Comparison of ENCODE assay signal across 8 mouse cellular contexts in the genomic region with DNA sequence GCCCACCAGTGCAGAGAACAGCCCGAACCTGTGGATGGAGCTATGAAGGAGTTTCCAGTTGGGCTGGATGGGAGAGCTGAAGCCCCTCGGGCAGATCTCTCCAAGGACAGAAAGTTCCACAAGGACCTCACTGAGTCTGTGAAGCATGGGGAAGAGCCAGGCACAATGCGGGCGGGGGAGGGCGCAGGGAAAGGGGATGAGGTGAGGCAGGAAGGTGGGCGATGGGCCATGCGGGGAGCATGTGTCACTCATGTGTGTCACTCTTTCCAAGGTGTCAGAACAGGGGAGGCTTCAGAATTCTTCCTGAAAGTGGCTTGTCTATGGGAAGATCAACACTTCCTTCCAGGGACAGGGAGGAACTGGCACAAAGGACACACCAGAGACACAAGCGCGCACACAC. TPM values are rescaled to one million over a fixed set of nuclear protein-coding genes. Genes with fewer than 3 reads are reported as not detected.
DNase-seq lines count a peak whose midpoint lies in the region; ATAC-seq lines count a peak whose summit lies in the region.

No protein-coding gene starts in this region.

- no peak for DNase-seq in heart, postnatal 25 days (ENCODE audit: low spot score)
- DNase-seq in lung, postnatal 10 days, result peak; percentile 44
- DNase-seq in lung, postnatal 36 days, result no peak
- no peak for DNase-seq in hindbrain, embryonic 14.5 days (ENCODE audit: low spot score)
- no peak for DNase-seq in spleen, adult 18-20 months
- DNase-seq in thymus, adult 18-20 months, result no peak

- no peaks in the 10 kb centered on the region for H3K9me3 ChIP-seq in heart, embryonic 11.5 days (replicated peaks; ENCODE audit: control insufficient read depth, low read length)
- no peaks in the 10 kb centered on the region for H3K9me3 ChIP-seq in hindbrain, embryonic 14.5 days (ENCODE audit: control insufficient read depth, low read length)
- no peaks in the 10 kb centered on the region for H3K9me3 ChIP-seq in stomach, embryonic 15.5 days

- WGBS in heart, embryonic 11.5 days (ENCODE audit: insufficient replicate concordance), result 83% methylated on average over 9 of the region's 9 CpGs
- WGBS in hindbrain, embryonic 14.5 days, result 94% methylated on average over 9 of the region's 9 CpGs
- WGBS in stomach, embryonic 15.5 days, result 73% methylated on average over 9 of the region's 9 CpGs

- H3K4me1 ChIP-seq in heart, embryonic 11.5 days (ENCODE audit: control insufficient read depth, insufficient read depth, low read length), result peaks cover 32% of the 10 kb centered on the region
- peaks cover 12% of the 10 kb centered on the region for H3K4me1 ChIP-seq in hindbrain, embryonic 14.5 days (replicated peaks; ENCODE audit: control insufficient read depth, insufficient read depth, low read length)
- H3K4me1 ChIP-seq in stomach, embryonic 15.5 days, result peaks cover 58% of the 10 kb centered on the region

- no peaks in the 10 kb centered on the region for H3K36me3 ChIP-seq in heart, embryonic 11.5 days (ENCODE audit: control insufficient read depth, insufficient read depth, low read length)
- H3K36me3 ChIP-seq in hindbrain, embryonic 14.5 days (replicated peaks; ENCODE audit: control insufficient read depth, insufficient read depth), result no peaks in the 10 kb centered on the region
- H3K36me3 ChIP-seq in stomach, embryonic 15.5 days, result no peaks in the 10 kb centered on the region

- H3K4me2 ChIP-seq in heart, embryonic 11.5 days, result no peak overlapping the region
- H3K4me2 ChIP-seq in hindbrain, embryonic 14.5 days (replicated peaks), result no peak overlapping the region
- peak overlapping the region; percentile 7; the same call in 1 of the 2 replicates for H3K4me2 ChIP-seq in stomach, embryonic 15.5 days

- H3K4me3 ChIP-seq in heart, embryonic 11.5 days (ENCODE audit: low read depth, low read length), result no peak overlapping the region
- H3K4me3 ChIP-seq in hindbrain, embryonic 14.5 days (replicated peaks; ENCODE audit: low read length), result no peak overlapping the region
- no peak overlapping the region for H3K4me3 ChIP-seq in stomach, embryonic 15.5 days (replicated peaks)

- no peaks in the 10 kb centered on the region for H3K27me3 ChIP-seq in heart, embryonic 11.5 days (ENCODE audit: control insufficient read depth, insufficient read depth, low read length)
- H3K27me3 ChIP-seq in hindbrain, embryonic 14.5 days (ENCODE audit: control insufficient read depth, insufficient read depth, low read length), result no peaks in the 10 kb centered on the region
- no peaks in the 10 kb centered on the region for H3K27me3 ChIP-seq in stomach, embryonic 15.5 days (replicated peaks)

- peak overlapping the region; percentile 77 for H3K27ac ChIP-seq in heart, embryonic 11.5 days (ENCODE audit: low read depth, low read length)
- peak overlapping the region; percentile 34; the same call in 1 of the 2 replicates for H3K27ac ChIP-seq in hindbrain, embryonic 14.5 days
- peak overlapping the region; percentile 90 for H3K27ac ChIP-seq in stomach, embryonic 15.5 days

- ATAC-seq in heart, embryonic 11.5 days (replicated peaks; ENCODE audit: insufficient number of reproducible peaks, low FRiP score, low TSS enrichment), result no peak
- ATAC-seq in hindbrain, embryonic 14.5 days (ENCODE audit: low FRiP score), result no peak
- ATAC-seq in stomach, embryonic 15.5 days (ENCODE audit: insufficient read depth, low FRiP score, low read depth), result no peak

- intact Hi-C loops in heart, postnatal 25 days (cut with DNase I), result no loop called here

- H3K9ac ChIP-seq in heart, embryonic 11.5 days (ENCODE audit: low read depth, low read length), result no peak overlapping the region
- no peak overlapping the region for H3K9ac ChIP-seq in hindbrain, embryonic 14.5 days
- no peak overlapping the region for H3K9ac ChIP-seq in stomach, embryonic 15.5 days

RNA-seq across cellular contexts. Expression of a gene that starts 58.3 kb away (rescaled TPM):
- 5.8 and 8.0 TPM in 2 replicates for polyA plus RNA-seq in heart, embryonic 11.5 days (2014; fragmentation: Nextera tagmentation; extraction: Ambion mirVana)
- total RNA-seq in heart, postnatal 25 days (2021), result 1 to 10 TPM; 3.4 to 4.3 TPM
- polyA plus RNA-seq in hindbrain, embryonic 14.5 days (2014; fragmentation: Nextera tagmentation; extraction: Ambion mirVana), result 18.5 and 24.0 TPM in 2 replicates
- polyA plus RNA-seq in stomach, embryonic 15.5 days (2015; fragmentation: Nextera tagmentation; extraction: Ambion mirVana), result 17.1 and 18.0 TPM in 2 replicates

Comparison
In these comparisons a context has a peak if more than half of its experiments do, and no peak if none do; other contexts are left out.
1. H3K27ac ChIP-seq: peak in every context shown above with its lines; median percentile 90 in stomach, embryonic 15.5 days; 77 in heart, embryonic 11.5 days; 34 in hindbrain, embryonic 14.5 days.